Mouse (Mus musculus) neural tube, embryonic 11.5 days (tissue): ENCODE measurements around the gene Urgcp. TPM values are rescaled to one million over a fixed set of nuclear protein-coding genes. Genes with fewer than 3 reads are reported as not detected.

Experiments
- ATAC-seq: fragments of 200-750 bp; cut with Nextera tagmentation; 2 replicates; pipeline ENCODE4 v1.8.0; 2017; ENCODE audit warnings: moderate number of reproducible peaks, mild to moderate bottlenecking, moderate TSS enrichment, moderate library complexity; ENCODE audit not compliant: insufficient read depth, low FRiP score, low TSS enrichment
- DNase-seq: peaks from one replicate; pipeline ENCODE4 v3.0.0-alpha.2; 2015; ENCODE audit warnings: low spot score
- H3K27ac ChIP-seq: fragments of 300-500 bp; sonication (generic); 2 replicates; pipeline ENCODE4 v1.5.1; 2014; ENCODE audit warnings: low read depth, mild to moderate bottlenecking, low read length
- H3K27me3 ChIP-seq: fragments of 300-500 bp; sonication (generic); 2 replicates; pipeline ENCODE4 v1.6.1; 2014; ENCODE audit warnings: mild to moderate bottlenecking, low read length, mixed read lengths; ENCODE audit not compliant: control insufficient read depth, insufficient read depth
- H3K36me3 ChIP-seq: fragments of 300-500 bp; sonication (generic); 2 replicates; pipeline ENCODE4 v1.6.1; 2014; ENCODE audit warnings: mild to moderate bottlenecking, low read length, moderate library complexity, mixed read lengths; ENCODE audit not compliant: control insufficient read depth, insufficient read depth
- H3K4me1 ChIP-seq: fragments of 300-500 bp; sonication (generic); 2 replicates; pipeline ENCODE4 v1.6.1; 2014; ENCODE audit warnings: low read length, mixed read lengths; ENCODE audit not compliant: control insufficient read depth, insufficient read depth
- H3K4me2 ChIP-seq: fragments of 300-500 bp; sonication (generic); 2 replicates; pipeline ENCODE4 v1.6.1; 2014; ENCODE audit warnings: low read depth, mild to moderate bottlenecking, moderate library complexity
- H3K4me3 ChIP-seq: fragments of 300-500 bp; sonication (generic); 2 replicates; pipeline ENCODE4 v1.5.1; 2014; ENCODE audit warnings: low read depth, low read length
- H3K9ac ChIP-seq: fragments of 300-500 bp; sonication (generic); 2 replicates; pipeline ENCODE4 v1.6.1; 2014; ENCODE audit warnings: mild to moderate bottlenecking, low read length
- H3K9me3 ChIP-seq: fragments of 300-500 bp; sonication (generic); 2 replicates; pipeline ENCODE4 v1.6.1; 2016; ENCODE audit warnings: low read length; ENCODE audit not compliant: control insufficient read depth
- WGBS: fragments of 180-500 bp; shearing (Covaris S2); extraction: QIAGEN DNeasy Blood & Tissue Kit; methylation state at CpG from one replicate; pipeline ENCODE4 v1.1.7; 2014; 5-methylcytosine and 5-hydroxymethylcytosine counted together
- polyA plus RNA-seq: library from polyadenylated mRNA; unstranded; fragments of >200 nt; fragmentation: Nextera tagmentation; extraction: Ambion mirVana; gene quantifications from 2 replicates; pipeline ENCODE4 v1.2.1, GENCODE M21; 2014

Urgcp gene
- polyA plus RNA-seq, 1 experiment from 2014 or later: 16.5 TPM

- H3K27ac ChIP-seq: no peak overlapping the region
- H3K36me3 ChIP-seq: no peaks in the 10 kb centered on the region
- peak overlapping the region; percentile 54 for H3K9ac ChIP-seq
- DNase-seq: no peak
- WGBS: 22% methylated on average over 6 of the region's 6 CpGs
- 0 out of 2 replicates have a peak, but pooled peaks cover 4% of the 10 kb centered on the region for H3K4me1 ChIP-seq
- ATAC-seq: peak; percentile 56; the same call in 1 of the 2 replicates
- H3K4me2 ChIP-seq: peak overlapping the region; percentile 63
- peak overlapping the region; percentile 44 for H3K4me3 ChIP-seq
- H3K27me3 ChIP-seq: no peaks in the 10 kb centered on the region
- H3K9me3 ChIP-seq: no peaks in the 10 kb centered on the region
Observed at GRCm38 (mm10) chr11:5762633-5762982, 432 bp upstream of the Urgcp start.

GRCm38 (mm10) chr11:5753755-5754154 lies 8.4 kb downstream of the Urgcp start:
- Histone ChIP-seq H3K4me3 (no peak overlapping the region), H3K4me1 (no peaks in the 10 kb centered on the region; the same call in 1 of the 2 replicates), H3K36me3 (peaks cover 2% of the 10 kb centered on the region; the same call in 1 of the 2 replicates), H3K4me2 (no peak overlapping the region), H3K9me3 (no peaks in the 10 kb centered on the region), H3K9ac (no peak overlapping the region), H3K27me3 (no peaks in the 10 kb centered on the region), H3K27ac (no peak overlapping the region)
- WGBS: 85% methylated on average over 2 of the region's 2 CpGs
- ATAC-seq (no peak), DNase-seq (no peak)

- H3K4me2 ChIP-seq: no peak overlapping the region
- DNase-seq: no peak
- 92% methylated on average over 2 of the region's 2 CpGs for WGBS
Observed at GRCm38 (mm10) chr11:5744951-5745350, 17.2 kb downstream of the Urgcp start.

GRCm38 (mm10) chr11:5742106-5742505 lies 20.1 kb downstream of the Urgcp start:
- no peak for ATAC-seq
- Histone ChIP-seq H3K27ac (no peak overlapping the region), H3K27me3 (no peaks in the 10 kb centered on the region), H3K9me3 (no peaks in the 10 kb centered on the region), H3K4me2 (no peak overlapping the region), H3K36me3 (no peaks in the 10 kb centered on the region), H3K9ac (no peak overlapping the region), H3K4me1 (0 out of 2 replicates have a peak, but pooled peaks cover 4% of the 10 kb centered on the region), H3K4me3 (no peak overlapping the region)
- WGBS: 80% methylated on average over 7 of the region's 7 CpGs
- no peak for DNase-seq

More at GRCm38 (mm10) chr11:5744951-5745350, 17.2 kb downstream of the Urgcp start:
- Histone ChIP-seq H3K27ac (no peak overlapping the region), H3K9me3 (no peaks in the 10 kb centered on the region), H3K9ac (no peak overlapping the region), H3K4me3 (no peak overlapping the region), H3K36me3 (no peaks in the 10 kb centered on the region), H3K27me3 (no peaks in the 10 kb centered on the region), H3K4me1 (0 out of 2 replicates have a peak, but pooled peaks cover 4% of the 10 kb centered on the region)
- ATAC-seq: no peak

GRCm38 (mm10) chr11:5740965-5741627 lies 21.1 kb downstream of the Urgcp start:
- WGBS: under 1% methylated on average over 47 of the region's 50 CpGs
- 0 out of 2 replicates have a peak overlapping the region, but pooled peaks have one; percentile 1 for H3K27ac ChIP-seq
- peak; percentile 73 for DNase-seq

GRCm38 (mm10) chr11:5740599-5740964 lies 21.6 kb downstream of the Urgcp start:
- peak overlapping the region; percentile 76 for H3K4me3 ChIP-seq
- peak overlapping the region; percentile 89 for H3K9ac ChIP-seq
- H3K27ac ChIP-seq: 0 out of 2 replicates have a peak overlapping the region, but pooled peaks have one; percentile 1
- DNase-seq: peak; percentile 54
- 2% methylated on average over 26 of the region's 26 CpGs for WGBS
- 0 out of 2 replicates have a peak, but pooled peaks cover 4% of the 10 kb centered on the region for H3K4me1 ChIP-seq
- no peaks in the 10 kb centered on the region for H3K27me3 ChIP-seq
- peak; percentile 38; the same call in 1 of the 2 replicates for ATAC-seq
- no peaks in the 10 kb centered on the region for H3K36me3 ChIP-seq
- H3K9me3 ChIP-seq: no peaks in the 10 kb centered on the region
- peak overlapping the region; percentile 98 for H3K4me2 ChIP-seq

More at GRCm38 (mm10) chr11:5740965-5741627, 21.1 kb downstream of the Urgcp start:
- 0 out of 2 replicates have a peak, but pooled peaks cover 4% of the 10 kb centered on the region for H3K4me1 ChIP-seq
- peak overlapping the region; percentile 76 for H3K4me3 ChIP-seq
- peak overlapping the region; percentile 89 for H3K9ac ChIP-seq
- H3K36me3 ChIP-seq: no peaks in the 10 kb centered on the region
- no peaks in the 10 kb centered on the region for H3K9me3 ChIP-seq
- no peaks in the 10 kb centered on the region for H3K27me3 ChIP-seq
- peak; percentile 68 for ATAC-seq
- peak overlapping the region; percentile 98 for H3K4me2 ChIP-seq

- no peak for ATAC-seq
- Histone ChIP-seq H3K4me3 (no peak overlapping the region), H3K36me3 (no peaks in the 10 kb centered on the region), H3K9me3 (no peaks in the 10 kb centered on the region), H3K27ac (no peak overlapping the region), H3K9ac (no peak overlapping the region), H3K4me2 (no peak overlapping the region), H3K4me1 (0 out of 2 replicates have a peak, but pooled peaks cover 4% of the 10 kb centered on the region), H3K27me3 (no peaks in the 10 kb centered on the region)
- WGBS: 75% methylated on average over 3 of the region's 3 CpGs
- no peak for DNase-seq
Observed at GRCm38 (mm10) chr11:5739846-5740245, 22.3 kb downstream of the Urgcp start.

GRCm38 (mm10) chr11:5738888-5739632 lies 23.1 kb downstream of the Urgcp start:
- WGBS: 77% methylated on average over 5 of the region's 5 CpGs
- H3K4me3 ChIP-seq: no peak overlapping the region
- H3K4me1 ChIP-seq: 0 out of 2 replicates have a peak, but pooled peaks cover 4% of the 10 kb centered on the region
- H3K9me3 ChIP-seq: no peaks in the 10 kb centered on the region
- H3K27ac ChIP-seq: no peak overlapping the region
- H3K27me3 ChIP-seq: no peaks in the 10 kb centered on the region
- ATAC-seq (no peak), DNase-seq (no peak)
- no peak overlapping the region for H3K4me2 ChIP-seq
- no peak overlapping the region for H3K9ac ChIP-seq
- H3K36me3 ChIP-seq: no peaks in the 10 kb centered on the region
